Mouse (Mus musculus) Muller cell, postnatal 12 days (primary cell): Measurements from ENCODE around the gene Fignl2.

Experiments
- DNase-seq: peaks from one replicate; pipeline ENCODE4 v3.0.0-alpha.2; 2015; ENCODE audit errors: inconsistent ontology term

The Fignl2 gene

DNA sequence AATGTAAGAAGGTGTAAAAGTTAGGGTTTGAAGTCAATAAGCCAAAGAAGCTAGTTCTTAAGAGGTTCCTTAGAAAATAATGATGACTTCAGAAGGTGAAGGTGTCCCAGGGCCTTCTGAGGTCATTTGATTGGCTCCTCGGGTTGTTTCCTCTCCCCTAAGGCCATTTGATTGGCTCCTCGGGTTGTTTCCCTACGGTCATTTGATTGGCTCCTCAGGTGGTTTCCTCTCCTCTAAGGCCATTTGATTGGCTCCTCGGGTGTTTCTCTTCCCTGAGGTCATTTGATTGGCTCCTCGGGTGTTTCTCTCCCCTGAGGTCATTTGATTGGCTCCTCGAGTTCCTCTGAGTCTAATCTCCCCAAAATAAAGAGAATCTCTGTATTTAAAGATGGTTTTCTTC lies 67.0 kb downstream of the Fignl2 start:
- no peak for DNase-seq

DNA sequence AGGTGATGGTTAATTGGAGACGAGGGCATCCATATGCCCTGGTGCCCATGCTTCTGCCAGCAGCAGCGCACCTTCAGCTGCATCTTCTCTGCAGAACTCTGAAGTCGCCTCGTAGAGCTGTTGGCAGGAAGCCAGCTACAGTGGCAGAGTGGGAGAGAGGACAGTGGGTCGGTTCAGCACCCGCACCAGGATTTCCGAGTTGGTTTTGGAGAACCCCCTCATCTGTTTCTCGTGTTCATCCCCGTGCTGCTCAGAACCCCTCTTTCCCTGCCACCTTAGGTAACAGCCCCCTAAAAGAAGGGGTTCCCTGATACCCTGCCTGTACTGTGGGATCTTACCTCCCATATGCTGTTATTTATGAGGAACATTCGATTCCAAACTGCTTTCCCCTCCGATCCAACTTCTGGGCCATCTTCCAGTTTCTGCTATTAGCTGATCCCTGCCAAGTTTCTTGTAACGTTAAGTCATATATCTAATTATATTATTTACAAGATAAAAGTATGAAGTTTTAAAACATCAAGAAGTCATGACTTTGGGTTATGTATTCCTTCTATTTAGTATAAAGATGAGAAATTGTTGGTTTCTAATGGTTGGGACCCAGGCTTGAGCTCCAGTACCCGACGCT lies 69.9 kb downstream of the Fignl2 start:
- no peak for DNase-seq

DNA sequence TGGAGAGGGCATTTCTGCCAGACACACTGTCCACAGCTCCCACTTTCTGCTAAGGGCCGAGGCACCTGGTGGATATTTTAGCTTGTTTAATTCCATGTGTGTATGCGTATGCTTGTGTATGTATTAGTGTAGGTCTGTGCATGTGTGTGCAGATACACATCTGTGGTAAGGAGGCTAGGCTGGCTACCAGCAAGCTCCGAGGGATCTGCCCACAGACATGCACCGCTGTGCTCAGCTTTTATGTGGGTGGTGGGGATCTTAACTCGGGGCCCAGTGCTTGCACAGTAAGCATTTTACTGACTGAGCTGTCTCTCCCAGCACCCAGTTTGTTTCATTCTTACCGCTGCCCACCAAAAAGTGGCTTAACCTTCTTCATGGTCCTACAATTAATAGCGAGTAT lies 71.1 kb downstream of the Fignl2 start:
- no peak for DNase-seq

DNA sequence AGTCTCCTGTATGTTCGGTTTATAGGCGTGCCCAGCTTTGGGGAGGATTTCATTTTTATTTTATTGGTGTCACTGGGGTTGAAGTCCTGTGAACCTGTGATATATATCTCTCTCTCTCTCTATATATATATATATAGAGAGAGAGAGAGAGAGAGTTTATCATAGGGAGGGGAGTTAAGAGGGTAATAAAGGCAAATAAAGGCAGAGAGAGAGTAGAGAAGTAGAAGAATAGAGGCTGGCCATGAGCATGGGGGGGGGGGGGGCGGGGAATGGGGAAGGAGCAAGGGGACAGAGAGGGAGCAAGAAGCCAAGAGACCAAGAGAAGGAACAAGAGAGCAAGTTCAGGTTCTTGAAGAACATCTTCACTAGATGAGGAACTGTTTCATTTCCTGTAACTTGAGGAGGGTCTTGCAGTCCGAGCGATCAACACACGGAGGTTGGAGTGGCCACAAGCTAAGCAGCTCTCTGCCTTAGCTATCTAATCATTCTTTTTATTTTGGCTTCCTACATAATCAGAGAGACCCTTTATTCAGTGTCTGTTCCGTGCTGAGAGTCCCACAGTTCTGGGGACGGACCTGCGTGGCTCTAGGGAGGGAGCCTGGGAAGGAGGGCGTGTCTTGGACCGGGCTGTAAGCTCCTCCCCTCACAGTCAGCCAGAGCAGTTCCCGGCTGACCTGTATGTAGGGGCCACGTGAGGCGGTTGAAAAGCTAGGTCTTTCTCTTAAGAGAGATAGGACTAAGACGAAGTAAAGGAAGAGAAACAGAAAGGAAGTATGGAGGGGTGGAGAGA lies 71.9 kb downstream of the Fignl2 start:
- DNase-seq = peak; percentile 64

DNA sequence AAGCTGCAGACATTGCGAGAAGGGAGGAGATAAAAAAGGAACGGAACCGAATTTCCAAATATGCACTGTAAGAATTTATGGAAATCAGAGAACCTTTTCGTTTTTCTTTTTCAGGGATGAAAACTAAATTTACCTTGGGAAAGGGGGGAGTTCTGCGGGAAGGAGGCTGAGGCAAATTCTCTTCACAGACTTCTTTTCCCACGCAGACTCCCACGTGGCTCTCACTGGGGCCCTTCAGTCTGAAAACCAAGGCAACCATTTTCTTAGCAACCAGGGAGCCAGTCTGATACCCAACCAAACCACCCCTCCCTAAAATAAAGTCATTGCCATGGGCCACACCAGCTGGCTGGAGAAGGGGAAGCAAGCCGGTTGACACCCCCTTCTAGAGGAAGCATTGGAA lies 72.7 kb downstream of the Fignl2 start:
- no peak for DNase-seq

DNA sequence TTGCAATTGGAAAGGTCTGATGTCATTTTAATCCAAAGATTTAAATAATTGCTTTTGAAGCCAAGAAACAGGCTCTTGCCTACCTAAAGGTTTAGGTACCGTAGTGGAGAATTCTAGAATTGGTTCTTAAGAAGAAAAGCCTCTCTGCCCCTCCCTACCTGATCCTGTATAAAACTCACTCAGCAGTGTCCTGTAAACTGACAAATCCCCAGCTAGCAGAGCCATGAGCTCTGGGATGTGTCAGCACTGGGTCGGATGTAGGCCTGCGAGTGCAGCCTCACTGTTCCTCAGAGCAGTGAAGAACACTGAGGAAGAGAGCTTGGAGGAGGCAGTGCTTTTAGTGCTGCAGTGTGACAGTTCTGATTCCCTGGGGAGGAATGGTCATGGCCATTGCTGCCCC lies 73.8 kb downstream of the Fignl2 start:
- DNase-seq = no peak

DNA sequence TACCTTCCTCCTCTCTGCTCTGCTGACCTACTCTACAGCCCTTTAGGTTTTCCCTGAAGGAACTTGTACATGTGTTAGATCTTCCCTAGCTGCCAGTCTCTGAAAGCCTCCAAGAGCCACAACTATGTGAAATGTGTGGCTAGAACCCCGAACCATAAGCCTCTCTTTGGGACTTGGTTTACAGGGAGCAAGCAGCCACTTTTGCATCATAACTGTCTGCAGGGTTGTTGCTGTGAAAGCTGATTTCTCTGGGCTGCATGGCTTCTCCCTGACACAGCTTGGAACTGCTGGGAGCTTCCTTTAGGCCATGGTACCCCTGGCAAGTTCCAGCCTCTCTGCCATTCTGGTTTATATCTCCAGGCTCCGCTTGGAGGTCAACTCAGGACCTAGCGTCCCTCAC lies 75.9 kb downstream of the Fignl2 start:
- DNase-seq = no peak

DNA sequence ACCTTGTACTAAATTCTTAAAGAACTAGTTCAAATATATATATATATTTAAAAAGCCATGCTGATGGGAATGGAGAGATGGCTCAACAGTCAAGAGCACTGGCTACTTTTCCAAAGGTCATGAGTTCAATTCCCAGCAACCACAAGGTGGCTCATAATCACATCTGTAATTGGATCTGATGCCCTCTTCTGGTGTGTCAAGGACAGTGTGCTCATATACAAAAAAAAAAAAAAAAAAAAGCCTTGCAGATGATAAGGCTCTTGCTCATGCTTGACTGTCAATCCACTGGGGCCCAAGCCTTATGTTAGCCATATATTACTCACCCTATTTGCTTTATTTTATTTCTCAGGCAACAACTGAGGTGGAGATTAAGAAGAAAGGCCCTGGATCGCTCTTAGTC lies 76.7 kb downstream of the Fignl2 start:
- DNase-seq = no peak
